Mouse (Mus musculus) thymus, adult 18-20 months (tissue): ENCODE data around the gene Hist1h2bc.
A peak's percentile ranks its signal among the peaks of the same experiment; 100 is the strongest.
"Not testable (repeated sequence)": the region's sequence is repeated elsewhere in the genome, so short reads cannot be mapped to it uniquely, and the experiment has no call there.

Source experiments
- DNase-seq, 2 experiments: peaks; one replicate each; pipeline ENCODE4 v3.0.0; 2022; ENCODE audit warnings: mixed read lengths in 2 of 2

The Hist1h2bc gene

DNA sequence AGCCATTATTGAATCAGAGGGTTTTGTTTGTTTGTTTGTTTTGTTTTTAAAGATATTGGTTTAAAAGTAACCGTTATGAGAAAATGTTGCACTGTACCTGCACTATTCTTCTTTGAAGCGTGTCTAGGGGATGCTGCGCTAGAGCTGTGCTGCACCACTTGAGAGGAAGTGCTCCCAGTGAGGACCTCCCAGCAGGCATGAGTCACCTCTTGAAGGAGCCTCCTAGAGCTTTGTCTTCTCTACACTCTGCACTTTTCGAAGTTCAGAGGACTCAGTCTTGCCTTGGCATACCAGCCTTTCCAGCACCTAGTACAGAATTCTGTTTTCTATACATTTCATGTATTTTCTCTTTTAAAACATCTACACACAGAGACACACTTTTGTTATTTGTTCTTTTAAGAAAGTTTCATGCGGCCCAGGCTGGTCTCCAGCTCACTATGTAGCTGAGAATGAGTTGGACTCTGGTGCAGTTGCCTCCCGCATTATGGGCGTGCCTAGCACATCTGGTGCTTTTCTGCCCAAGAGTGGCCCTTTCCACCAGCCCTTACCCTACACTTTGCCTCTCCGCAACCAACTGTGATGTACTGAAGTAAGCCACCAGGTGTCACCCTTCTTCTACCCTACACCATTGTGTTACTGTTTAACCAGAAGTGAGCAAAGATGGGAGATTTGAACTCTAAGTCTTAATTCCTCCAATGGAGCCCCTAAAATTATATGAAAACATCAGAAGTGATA lies 17.0 kb downstream of the Hist1h2bc start:
- DNase-seq = peak; percentile 58 to 77

DNA sequence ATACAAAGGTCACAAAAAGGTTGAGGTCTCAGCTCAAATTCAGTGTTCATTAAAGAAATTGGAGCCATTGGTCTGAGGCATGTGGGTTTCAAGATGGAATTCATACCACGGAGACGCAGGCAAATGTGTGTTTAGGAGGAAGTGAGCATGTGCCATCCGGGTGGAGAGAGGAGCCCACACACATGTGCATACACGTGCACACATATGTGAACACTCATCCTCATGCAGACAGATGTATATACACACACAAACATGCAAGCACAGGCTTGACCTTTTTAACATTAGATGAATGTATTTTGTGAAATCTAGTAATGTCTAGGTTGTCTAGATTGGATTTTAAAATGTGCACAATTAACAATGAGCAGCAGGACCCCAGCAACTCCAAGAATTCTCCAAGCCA lies 18.2 kb downstream of the Hist1h2bc start:
- DNase-seq = no peak

DNA sequence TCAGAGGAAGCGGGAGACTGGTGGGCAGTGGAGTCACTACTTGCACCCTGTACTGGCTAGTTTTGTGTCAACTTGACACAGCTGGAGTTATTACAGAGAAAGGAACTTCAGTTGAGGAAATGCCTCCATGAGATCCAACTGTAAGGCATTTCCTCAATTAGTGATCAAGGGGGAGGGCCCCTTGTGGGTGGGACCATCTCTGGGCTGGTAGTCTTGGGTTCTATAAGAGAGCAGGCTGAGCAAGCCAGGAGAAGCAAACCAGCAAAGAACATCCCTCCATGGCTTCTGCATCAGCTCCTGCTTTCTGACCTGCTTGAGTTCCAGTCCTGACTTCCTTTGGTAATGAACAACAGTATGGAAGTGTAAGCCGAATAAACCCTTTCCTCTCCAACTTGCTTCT lies 18.8 kb downstream of the Hist1h2bc start:
- DNase-seq = not testable (repeated sequence)

DNA sequence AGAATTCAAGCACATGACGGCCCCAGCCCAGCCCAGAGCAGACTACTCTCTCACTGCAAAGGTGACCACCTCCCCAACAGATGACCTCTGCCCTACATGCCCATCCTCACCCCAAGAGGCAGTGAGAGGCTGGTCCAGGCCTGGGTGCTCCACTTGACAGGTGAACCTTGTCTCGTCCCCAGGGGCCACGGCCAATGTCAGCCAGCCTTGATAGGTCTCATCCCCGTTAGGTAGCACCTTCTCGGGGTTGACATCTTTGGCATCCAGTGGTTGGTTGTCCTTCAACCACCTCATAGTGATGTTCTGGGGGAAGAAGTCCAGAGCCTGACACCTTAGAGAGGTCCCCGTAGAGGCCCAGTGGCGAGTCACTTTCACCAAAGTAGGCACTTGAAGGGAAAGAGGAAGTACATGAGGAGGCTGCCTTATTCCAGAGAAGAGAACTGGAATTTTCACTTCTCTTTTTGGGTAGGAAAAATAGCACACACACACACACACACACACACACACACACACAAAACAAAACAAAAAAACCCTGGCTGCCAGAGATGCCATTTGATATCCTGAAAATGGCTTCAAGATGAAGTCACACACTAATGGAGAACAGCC lies 21.9 kb downstream of the Hist1h2bc start:
- DNase-seq = no peak

GRCm38 (mm10) chr13:23706771-23707170 lies 22.8 kb downstream of the Hist1h2bc start:
- DNase-seq = no peak

- no peak for DNase-seq
These were observed 24.0 kb downstream of the Hist1h2bc start for GRCm38 (mm10) chr13:23708041-23708440.

- no peak for DNase-seq
These were observed 24.7 kb downstream of the Hist1h2bc start for GRCm38 (mm10) chr13:23708654-23709053.

GRCm38 (mm10) chr13:23709714-23710373 lies 25.8 kb downstream of the Hist1h2bc start:
- DNase-seq = no peak

GRCm38 (mm10) chr13:23710374-23711089 lies 26.5 kb downstream of the Hist1h2bc start, which contains the start of gene Hfe:
Hfe (minus strand) TSS chr13:23710854.
- DNase-seq = peak; percentile 67 to 77

- no peak for DNase-seq
These were observed 32.5 kb downstream of the Hist1h2bc start for GRCm38 (mm10) chr13:23716261-23717042.

GRCm38 (mm10) chr13:23717176-23717575 lies 33.2 kb downstream of the Hist1h2bc start:
- no peak for DNase-seq

GRCm38 (mm10) chr13:23717593-23718245 lies 33.7 kb downstream of the Hist1h2bc start:
- DNase-seq = not testable (repeated sequence)

DNA sequence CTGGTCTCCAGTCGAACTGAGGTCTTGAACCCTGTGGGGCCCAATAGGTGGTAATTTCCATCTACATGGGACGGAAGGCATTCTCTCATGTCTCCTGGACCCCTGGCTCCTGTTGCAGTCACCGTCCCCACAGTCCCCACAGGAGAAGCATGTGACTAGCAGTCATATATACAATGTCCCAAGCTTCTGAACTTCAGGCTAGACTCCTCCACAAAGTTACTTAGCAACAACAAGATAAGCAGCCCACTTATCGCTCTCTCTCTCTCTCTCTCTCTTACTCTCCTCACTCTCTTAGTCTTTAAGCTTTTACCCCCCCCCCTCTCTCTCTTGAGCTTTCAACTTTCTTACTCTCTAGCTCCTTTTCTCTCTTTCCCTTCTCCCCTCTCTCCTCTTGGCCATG lies 40.2 kb downstream of the Hist1h2bc start:
- no peak for DNase-seq

- no peak for DNase-seq
These were observed 41.2 kb downstream of the Hist1h2bc start for GRCm38 (mm10) chr13:23725213-23725612.

DNA sequence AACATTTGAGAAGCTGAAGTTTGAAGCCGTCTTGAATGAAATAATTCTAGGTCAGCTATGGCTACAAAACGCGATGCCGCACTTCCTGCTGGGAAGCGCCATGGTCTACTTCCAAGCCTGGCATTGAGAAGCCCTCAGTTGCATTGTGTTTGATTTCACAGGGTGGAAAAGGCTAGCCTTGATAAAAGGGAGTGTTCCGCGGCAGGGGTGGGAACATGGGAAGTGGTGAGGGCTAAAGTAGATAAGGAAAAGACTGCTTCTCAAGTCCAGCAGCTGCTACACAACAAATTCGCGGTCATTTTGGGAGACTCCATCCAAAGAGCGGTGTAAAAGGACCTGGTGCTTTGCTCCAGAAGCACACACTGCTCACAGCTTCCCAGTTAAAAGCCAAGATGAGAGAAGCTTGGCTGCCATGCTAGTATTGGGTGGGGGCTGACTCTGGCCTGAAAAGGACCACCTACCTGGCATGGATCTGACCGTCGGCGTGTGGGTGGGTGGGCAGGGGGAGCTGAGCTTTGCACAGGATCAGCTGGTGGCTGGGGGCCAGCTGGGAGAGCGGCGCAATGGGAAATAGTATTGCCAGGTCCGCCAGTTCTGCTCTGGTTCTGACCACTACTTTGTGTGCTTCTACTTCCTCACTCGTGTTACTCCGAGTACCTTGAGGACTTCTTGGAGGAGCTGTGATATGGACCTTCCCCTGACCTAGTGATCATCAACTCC lies 44.6 kb downstream of the Hist1h2bc start:
- DNase-seq = no peak

DNA sequence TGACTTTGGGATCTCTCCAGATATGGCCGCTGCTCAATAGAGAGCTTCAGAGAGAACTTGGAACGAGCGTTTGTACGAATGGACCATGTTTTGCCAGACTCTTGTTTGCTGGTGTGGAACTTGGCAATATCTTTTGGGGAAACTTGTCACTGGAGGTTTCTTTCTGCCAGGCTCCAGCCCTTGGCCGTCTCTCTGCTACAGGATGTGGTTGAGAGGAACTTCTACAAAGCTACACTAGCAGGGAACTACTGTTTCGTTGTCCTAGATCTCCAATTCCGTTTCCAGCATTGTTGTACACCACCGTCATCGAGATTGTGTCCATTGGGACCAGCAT lies 45.2 kb downstream of the Hist1h2bc start:
- peak in 1 of 2 experiments; percentile 33 for DNase-seq

DNA sequence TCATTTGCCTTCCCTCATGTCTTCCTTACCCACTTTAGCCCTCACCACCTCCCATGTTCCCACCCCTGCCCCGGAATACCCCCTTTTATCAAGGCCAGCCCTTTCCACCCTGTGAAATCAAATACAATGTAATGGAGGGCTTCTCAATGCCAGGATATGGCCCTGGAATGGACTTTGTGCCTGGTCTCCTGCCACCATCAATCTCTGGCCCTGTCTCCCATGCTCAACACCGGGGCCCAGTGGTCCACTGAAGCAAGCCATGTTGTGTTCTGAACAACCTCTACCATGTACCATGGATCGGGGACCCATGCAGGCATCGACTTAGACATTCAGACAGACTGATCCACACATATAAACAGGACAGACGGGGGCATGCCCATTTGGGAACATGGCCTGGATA lies 45.7 kb downstream of the Hist1h2bc start:
- DNase-seq = no peak

DNA sequence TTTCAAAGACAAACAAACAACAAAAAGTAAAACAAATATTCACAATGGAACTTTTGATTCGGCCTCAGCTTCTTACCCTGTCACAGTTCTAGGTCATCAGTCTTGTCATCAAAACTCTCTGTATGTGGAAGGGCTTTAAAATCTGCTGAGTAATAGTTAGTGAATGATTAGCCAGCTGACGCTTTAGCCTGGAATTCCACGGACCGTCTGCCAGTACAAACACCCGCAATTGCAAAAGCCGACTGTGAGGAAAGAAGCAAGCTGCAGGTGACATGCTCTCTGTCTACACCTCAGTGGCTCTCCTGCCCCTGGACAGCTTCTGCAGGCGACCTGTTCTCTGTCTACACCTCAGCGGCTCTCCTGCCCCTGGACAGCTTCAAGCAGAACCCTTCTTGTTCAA lies 46.5 kb downstream of the Hist1h2bc start:
- DNase-seq = no peak

DNA sequence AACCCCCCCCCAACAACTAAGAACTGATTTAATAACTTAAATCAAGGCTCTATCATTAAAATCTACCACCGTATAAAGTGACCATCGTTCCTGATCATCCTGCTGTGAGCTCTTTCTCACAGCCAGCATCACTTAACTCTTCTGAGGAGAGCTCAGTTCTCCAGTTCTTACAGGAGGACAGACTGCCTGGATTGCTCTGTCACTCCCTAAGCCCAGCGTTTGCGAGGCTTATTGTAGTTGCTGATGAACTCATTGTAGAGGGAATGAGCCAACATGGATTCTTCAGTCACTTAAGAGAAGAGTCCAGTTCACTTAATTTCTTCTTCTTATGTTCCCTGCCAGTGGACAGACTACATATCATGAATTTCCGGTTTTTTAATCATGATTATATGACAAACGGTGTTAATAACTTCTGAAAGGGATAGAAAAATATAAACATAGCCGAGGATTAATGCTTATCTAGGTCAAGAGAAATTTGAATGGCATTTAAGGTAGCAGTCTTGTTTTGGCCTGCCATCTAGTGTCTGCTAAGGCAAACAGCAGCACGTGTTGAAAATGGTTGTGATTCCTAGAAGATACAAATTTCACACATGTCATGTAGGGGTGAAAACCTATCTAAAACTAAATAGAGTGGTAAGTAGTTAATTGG lies 48.3 kb downstream of the Hist1h2bc start:
- DNase-seq = no peak

DNA sequence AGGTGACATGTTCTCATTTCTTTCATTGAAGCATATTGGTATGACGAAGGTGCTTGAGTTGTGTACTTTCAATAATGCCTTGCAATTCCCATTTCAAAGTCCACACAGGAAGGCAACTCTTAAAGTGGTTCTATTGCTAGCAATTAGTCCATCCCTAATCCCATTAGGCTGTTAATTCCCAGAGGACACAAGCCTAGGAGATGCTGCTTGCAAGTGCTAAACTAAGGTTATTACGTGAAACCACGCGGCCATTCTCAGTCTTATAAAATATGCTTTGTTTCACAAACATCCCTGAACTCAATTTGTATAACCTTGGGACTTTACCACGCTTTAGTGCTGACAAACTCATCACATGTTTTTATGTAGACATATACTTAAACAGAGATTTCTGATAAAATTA lies 53.1 kb downstream of the Hist1h2bc start:
- DNase-seq = no peak

- DNase-seq = peak in 1 of 2 experiments; percentile 22
These were observed 54.0 kb downstream of the Hist1h2bc start for GRCm38 (mm10) chr13:23738041-23738440.
